Mouse (Mus musculus) kidney, postnatal 0 days (tissue): ENCODE measurements around the gene Slit3. TPM values are rescaled to one million over a fixed set of nuclear protein-coding genes. Genes with fewer than 3 reads are reported as not detected.

Source experiments
- ATAC-seq: fragments of 200-750 bp; cut with Nextera tagmentation; replicated peaks from 2 replicates; pipeline ENCODE4 v1.8.0; 2017; ENCODE audit warnings: low read depth, moderate number of reproducible peaks, moderate TSS enrichment, moderate library complexity; ENCODE audit not compliant: low FRiP score
- DNase-seq: peaks from one replicate; pipeline ENCODE4 v3.0.0-alpha.2; 2016; ENCODE audit warnings: low spot score
- H3K27ac ChIP-seq: fragments of 300-500 bp; sonication (generic); 2 replicates; pipeline ENCODE4 v1.5.1; 2014; ENCODE audit warnings: mild to moderate bottlenecking
- H3K27me3 ChIP-seq: fragments of 300-500 bp; sonication (generic); 2 replicates; pipeline ENCODE4 v1.6.1; 2014; ENCODE audit warnings: low read length, mixed read lengths; ENCODE audit not compliant: insufficient read depth
- H3K36me3 ChIP-seq: fragments of 300-500 bp; sonication (generic); 2 replicates; pipeline ENCODE4 v1.6.1; 2014; ENCODE audit warnings: low read length, mixed read lengths; ENCODE audit not compliant: insufficient read depth
- H3K4me1 ChIP-seq: fragments of 300-500 bp; sonication (generic); replicated peaks from 2 replicates; pipeline ENCODE4 v1.6.1; 2014; ENCODE audit warnings: antibody characterized with exemption, low read length, mixed read lengths; ENCODE audit not compliant: insufficient read depth
- H3K4me2 ChIP-seq: fragments of 300-500 bp; sonication (generic); 2 replicates; pipeline ENCODE4 v1.6.1; 2014; ENCODE audit warnings: mild to moderate bottlenecking, low read length, moderate library complexity, mixed read lengths
- H3K4me3 ChIP-seq: fragments of 300-500 bp; sonication (generic); replicated peaks from 2 replicates; pipeline ENCODE4 v1.5.1; 2014; ENCODE audit warnings: low read depth, low read length
- H3K9ac ChIP-seq: fragments of 300-500 bp; sonication (generic); 2 replicates; pipeline ENCODE4 v1.6.1; 2014; ENCODE audit warnings: low read depth, low read length
- H3K9me3 ChIP-seq: fragments of 300-500 bp; sonication (generic); replicated peaks from 2 replicates; pipeline ENCODE4 v1.6.1; 2016; ENCODE audit warnings: low read length, inconsistent platforms, mixed read lengths
- CTCF ChIP-seq: IDR thresholded peaks from 2 replicates; pipeline ENCODE4 v1.5.1; 2016; ENCODE audit warnings: antibody characterized with exemption, low read depth, mild to moderate bottlenecking, moderate library complexity
- WGBS: fragments of 180-500 bp; shearing (Covaris S2); extraction: QIAGEN DNeasy Blood & Tissue Kit; methylation state at CpG from one replicate; pipeline ENCODE4 v1.1.7; 2014; 5-methylcytosine and 5-hydroxymethylcytosine counted together
- polyA plus RNA-seq: library from polyadenylated mRNA; unstranded; fragments of >200 nt; fragmentation: Nextera tagmentation; extraction: Ambion mirVana; gene quantifications from 2 replicates; pipeline ENCODE4 v1.2.1, GENCODE M21; 2015

Gene Slit3
- polyA plus RNA-seq, 1 experiment from 2014 or later = 6.6 TPM

GRCm38 (mm10) chr11:35154449-35154848, 33.4 kb downstream of the Slit3 start:
- Histone ChIP-seq H3K9ac (no peak overlapping the region), H3K27ac (no peak overlapping the region), H3K4me1 (no peaks in the 10 kb centered on the region), H3K4me3 (no peak overlapping the region), H3K4me2 (no peak overlapping the region), H3K9me3 (no peaks in the 10 kb centered on the region), H3K27me3 (no peaks in the 10 kb centered on the region), H3K36me3 (no peaks in the 10 kb centered on the region)
- WGBS = 72% methylated on average over 5 of the region's 5 CpGs
- DNase-seq = no peak
- ATAC-seq = no peak
- TF ChIP-seq CTCF = no peak

DNA sequence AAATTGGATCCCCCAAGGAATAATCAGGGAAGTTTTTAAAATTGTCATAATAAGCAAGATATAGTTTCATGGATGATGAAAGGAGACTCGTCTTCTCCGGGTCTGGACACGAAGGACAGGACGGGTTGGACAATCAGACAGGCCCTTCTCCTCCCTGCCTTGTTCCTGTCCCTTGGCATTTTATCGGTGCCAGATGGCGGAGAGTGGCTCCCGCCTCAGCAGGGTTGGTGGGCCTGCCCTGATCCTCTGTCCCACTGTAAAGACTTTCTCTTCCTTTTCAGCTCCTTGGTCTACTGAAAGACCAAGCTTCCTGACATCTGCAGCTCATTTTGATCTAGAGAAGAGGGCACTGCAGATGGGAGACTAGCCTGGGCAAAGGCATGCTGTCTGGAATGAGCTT, 34.3 kb downstream of the Slit3 start:
- 84% methylated on average over 7 of the region's 7 CpGs for WGBS
- TF ChIP-seq CTCF = no peak
- ATAC-seq = no peak

DNA sequence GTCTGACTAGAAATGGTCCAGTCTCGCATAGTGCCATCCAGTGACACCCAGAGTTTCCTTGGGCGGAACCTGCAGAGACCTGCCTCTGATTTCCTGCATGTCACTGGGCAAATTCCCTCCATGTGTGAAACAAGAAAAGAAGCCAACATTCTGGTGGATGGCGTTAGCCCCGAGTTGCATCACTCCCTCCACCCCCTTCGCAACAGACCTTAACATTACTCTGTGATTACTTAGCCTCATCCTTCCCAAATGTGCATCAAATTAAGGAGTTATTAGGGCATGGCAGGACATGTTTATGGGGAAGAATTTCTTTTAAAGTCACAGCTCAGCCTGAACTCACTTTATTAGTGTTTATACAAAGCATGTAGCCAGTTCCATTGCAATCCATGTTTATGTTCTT, 35.7 kb downstream of the Slit3 start:
- no peak for ATAC-seq
- Histone ChIP-seq H3K4me2 (no peak overlapping the region), H3K9me3 (no peaks in the 10 kb centered on the region), H3K4me1 (no peaks in the 10 kb centered on the region), H3K4me3 (no peak overlapping the region), H3K36me3 (no peaks in the 10 kb centered on the region), H3K9ac (no peak overlapping the region), H3K27ac (no peak overlapping the region), H3K27me3 (no peaks in the 10 kb centered on the region)
- no peak for DNase-seq
- WGBS = 79% methylated on average over 5 of the region's 5 CpGs
- TF ChIP-seq CTCF = no peak

More for the DNA sequence above, 34.3 kb downstream of the Slit3 start:
- Histone ChIP-seq H3K9me3 (no peaks in the 10 kb centered on the region), H3K27ac (no peak overlapping the region), H3K4me1 (no peaks in the 10 kb centered on the region), H3K4me3 (no peak overlapping the region), H3K9ac (no peak overlapping the region), H3K36me3 (no peaks in the 10 kb centered on the region), H3K27me3 (no peaks in the 10 kb centered on the region), H3K4me2 (no peak overlapping the region)
- DNase-seq = no peak

GRCm38 (mm10) chr11:35160682-35161211, 39.7 kb downstream of the Slit3 start:
- ATAC-seq = no peak
- H3K27ac ChIP-seq = no peak overlapping the region
- H3K27me3 ChIP-seq = no peaks in the 10 kb centered on the region
- no peak for DNase-seq
- H3K4me1 ChIP-seq = 0 out of 2 replicates have a peak, but pooled peaks cover 4% of the 10 kb centered on the region
- no peak for TF ChIP-seq CTCF
- H3K36me3 ChIP-seq = no peaks in the 10 kb centered on the region
- H3K9ac ChIP-seq = no peak overlapping the region
- H3K4me3 ChIP-seq = no peak overlapping the region
- no peak overlapping the region for H3K4me2 ChIP-seq
- no peaks in the 10 kb centered on the region for H3K9me3 ChIP-seq
- WGBS = 80% methylated on average over 4 of the region's 4 CpGs

- 96% methylated on average over 3 of the region's 3 CpGs for WGBS
- Histone ChIP-seq H3K9ac (no peak overlapping the region), H3K4me1 (0 out of 2 replicates have a peak, but pooled peaks cover 4% of the 10 kb centered on the region)
These were observed 42.4 kb downstream of the Slit3 start for GRCm38 (mm10) chr11:35163396-35163795.

DNA sequence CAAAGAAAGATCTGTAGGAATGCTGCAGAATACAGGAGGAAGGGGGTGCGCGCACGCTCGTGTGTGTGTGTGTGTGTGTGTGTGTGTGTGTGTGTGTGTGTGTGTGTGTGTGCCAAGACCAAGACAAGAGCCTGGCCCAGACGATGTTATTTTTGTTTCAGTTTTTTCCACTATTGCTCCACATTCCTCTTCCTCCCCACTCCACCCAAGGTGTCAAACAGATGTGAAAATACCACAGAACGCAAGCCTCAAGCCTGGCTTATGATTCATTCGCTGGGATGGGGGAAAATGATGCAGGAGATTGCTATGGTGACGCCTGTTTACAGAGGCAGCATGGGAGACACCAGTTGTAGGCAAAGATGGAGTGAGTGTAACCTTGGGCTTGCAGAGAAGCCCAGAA, 46.2 kb downstream of the Slit3 start:
- DNase-seq = no peak
- no peaks in the 10 kb centered on the region for H3K27me3 ChIP-seq

More at GRCm38 (mm10) chr11:35163396-35163795, 42.4 kb downstream of the Slit3 start:
- H3K36me3 ChIP-seq = no peaks in the 10 kb centered on the region
- no peak for ATAC-seq
- H3K9me3 ChIP-seq = no peaks in the 10 kb centered on the region
- no peak for DNase-seq
- no peak overlapping the region for H3K4me2 ChIP-seq
- TF ChIP-seq CTCF = no peak
- no peak overlapping the region for H3K27ac ChIP-seq
- H3K27me3 ChIP-seq = no peaks in the 10 kb centered on the region
- no peak overlapping the region for H3K4me3 ChIP-seq

GRCm38 (mm10) chr11:35171505-35171904, 50.5 kb downstream of the Slit3 start:
- no peak overlapping the region for H3K4me2 ChIP-seq
- ATAC-seq (no peak), DNase-seq (no peak)
- 80% methylated on average over 6 of the region's 6 CpGs for WGBS
- no peak overlapping the region for H3K9ac ChIP-seq
- no peak overlapping the region for H3K4me3 ChIP-seq
- H3K9me3 ChIP-seq = no peaks in the 10 kb centered on the region
- no peak overlapping the region for H3K27ac ChIP-seq
- H3K27me3 ChIP-seq = no peaks in the 10 kb centered on the region
- no peaks in the 10 kb centered on the region for H3K4me1 ChIP-seq
- TF ChIP-seq CTCF = no peak
- no peaks in the 10 kb centered on the region for H3K36me3 ChIP-seq

More for the DNA sequence above, 46.2 kb downstream of the Slit3 start:
- Histone ChIP-seq H3K27ac (no peak overlapping the region), H3K36me3 (no peaks in the 10 kb centered on the region), H3K4me2 (no peak overlapping the region), H3K9ac (no peak overlapping the region), H3K4me1 (0 out of 2 replicates have a peak, but pooled peaks cover 3% of the 10 kb centered on the region), H3K9me3 (no peaks in the 10 kb centered on the region), H3K4me3 (no peak overlapping the region)
- ATAC-seq = no peak
- no peak for TF ChIP-seq CTCF
- 72% methylated on average over 8 of the region's 8 CpGs for WGBS
